Comparison of ENCODE assay signal across 25 mouse cellular contexts in genomic region chr14:16537433-16537832, GRCm38 (mm10).
A peak's percentile ranks its signal among the peaks of the same experiment; 100 is the strongest.
DNase-seq lines count a peak whose midpoint lies in the region; ATAC-seq and TF ChIP-seq lines count a peak whose summit lies in the region.
"Had no signal": no experiment of that assay in that cellular context is flagged by ENCODE, and none has a peak within 500 bp of the region (broad histone marks: within the 10 kb centered on the region; RNA-seq: fewer than 3 reads in every experiment).

No protein-coding gene starts in this region.

- H3K27ac ChIP-seq in heart, embryonic 12.5 days (ENCODE audit: poor library complexity, severe bottlenecking) = no peak overlapping the region
- no peak overlapping the region for H3K27ac ChIP-seq in liver, embryonic 12.5 days
- no peak overlapping the region for H3K27ac ChIP-seq in liver, postnatal 0 days (ENCODE audit: low read depth)
- H3K27ac ChIP-seq: hindbrain, postnatal 0 days; intestine, embryonic 15.5 days; liver, embryonic 15.5 days; lung, embryonic 15.5 days; neural tube, embryonic 13.5 days had no signal

- DNase-seq in heart, adult 11 months = peak; percentile 85
- DNase-seq in liver, postnatal 0 days = no peak
- DNase-seq in kidney, postnatal 10 days = peak; percentile 55
- DNase-seq in right cerebral cortex, adult 18-20 months = no peak
- DNase-seq: adrenal gland, adult 2 months; B cell, adult 2 months; cerebellum, adult 8-10 months; cerebellum, postnatal 25 days; gastrocnemius, postnatal 10 days; heart, adult 18-20 months; heart, postnatal 14 days; liver; thymus, postnatal 4 days had no signal

- ATAC-seq in heart, embryonic 12.5 days (ENCODE audit: insufficient number of reproducible peaks, low FRiP score) = no peak
- no peak for ATAC-seq in liver, embryonic 12.5 days
- no peak for ATAC-seq in liver, postnatal 0 days
- no peak for ATAC-seq in monocyte, adult 5-6 weeks (replicated peaks; ENCODE audit: insufficient number of reproducible peaks, low FRiP score, low TSS enrichment, poor library complexity, severe bottlenecking)
- ATAC-seq: activated CD4-positive, CD25-positive, alpha-beta regulatory T cell, adult 4 months; forebrain, embryonic 16.5 days; hindbrain, postnatal 0 days; intestine, embryonic 15.5 days had no signal

- TF ChIP-seq CTCF in liver, postnatal 0 days (IDR thresholded peaks at IDR 0.05; ENCODE audit: low read depth) = no peak

- H3K9me3 ChIP-seq in heart, embryonic 12.5 days (replicated peaks) = no peaks in the 10 kb centered on the region
- no peaks in the 10 kb centered on the region for H3K9me3 ChIP-seq in liver, embryonic 12.5 days (replicated peaks)
- H3K9me3 ChIP-seq in liver, postnatal 0 days (ENCODE audit: low read length) = no peaks in the 10 kb centered on the region
- H3K9me3 ChIP-seq: intestine, embryonic 15.5 days; liver, embryonic 15.5 days; lung, embryonic 15.5 days; neural tube, embryonic 13.5 days had no signal

- H3K9ac ChIP-seq in heart, embryonic 12.5 days = no peak overlapping the region
- H3K9ac ChIP-seq in liver, embryonic 12.5 days = 0 out of 2 replicates have a peak overlapping the region, but pooled peaks have one; percentile 12
- no peak overlapping the region for H3K9ac ChIP-seq in liver, postnatal 0 days (replicated peaks)
- H3K9ac ChIP-seq: intestine, embryonic 15.5 days; liver, embryonic 15.5 days; lung, embryonic 15.5 days; neural tube, embryonic 13.5 days had no signal

- H3K27me3 ChIP-seq in heart, embryonic 12.5 days (replicated peaks) = no peaks in the 10 kb centered on the region
- H3K27me3 ChIP-seq in liver, embryonic 12.5 days (replicated peaks) = no peaks in the 10 kb centered on the region
- no peaks in the 10 kb centered on the region for H3K27me3 ChIP-seq in liver, postnatal 0 days (ENCODE audit: insufficient read depth, low read length)
- H3K27me3 ChIP-seq: intestine, embryonic 15.5 days; liver, embryonic 15.5 days; lung, embryonic 15.5 days; neural tube, embryonic 13.5 days had no signal

- no peak overlapping the region for H3K4me3 ChIP-seq in heart, embryonic 12.5 days
- no peak overlapping the region for H3K4me3 ChIP-seq in liver, embryonic 12.5 days
- H3K4me3 ChIP-seq in liver, postnatal 0 days (ENCODE audit: low read depth, low read length) = no peak overlapping the region
- H3K4me3 ChIP-seq: erythroblast, embryonic 14.5 days; intestine, embryonic 15.5 days; liver, embryonic 15.5 days; lung, embryonic 15.5 days; neural tube, embryonic 13.5 days had no signal

- no peak overlapping the region for H3K4me2 ChIP-seq in heart, embryonic 12.5 days
- no peak overlapping the region for H3K4me2 ChIP-seq in liver, embryonic 12.5 days
- no peak overlapping the region for H3K4me2 ChIP-seq in liver, postnatal 0 days (ENCODE audit: low read depth, low read length)
- H3K4me2 ChIP-seq: intestine, embryonic 15.5 days; liver, embryonic 15.5 days; lung, embryonic 15.5 days; midbrain, embryonic 11.5 days; neural tube, embryonic 13.5 days had no signal

- no peak for TF ChIP-seq EP300 in liver, postnatal 0 days (IDR thresholded peaks at IDR 0.05; ENCODE audit: low read depth)

- peaks cover 2% of the 10 kb centered on the region; the same call in 1 of the 2 replicates for H3K4me1 ChIP-seq in heart, embryonic 12.5 days (replicated peaks)
- H3K4me1 ChIP-seq in liver, embryonic 12.5 days = no peaks in the 10 kb centered on the region
- H3K4me1 ChIP-seq in liver, postnatal 0 days (ENCODE audit: insufficient read depth) = no peaks in the 10 kb centered on the region
- H3K4me1 ChIP-seq: intestine, embryonic 15.5 days; liver, embryonic 15.5 days; lung, embryonic 15.5 days; neural tube, embryonic 13.5 days had no signal

- peaks cover 15% of the 10 kb centered on the region for H3K36me3 ChIP-seq in heart, embryonic 12.5 days
- no peaks in the 10 kb centered on the region for H3K36me3 ChIP-seq in liver, embryonic 12.5 days
- H3K36me3 ChIP-seq in liver, postnatal 0 days (replicated peaks; ENCODE audit: insufficient read depth, low read length) = no peaks in the 10 kb centered on the region
- H3K36me3 ChIP-seq: intestine, embryonic 15.5 days; liver, embryonic 15.5 days; lung, embryonic 15.5 days; neural tube, embryonic 13.5 days had no signal

- WGBS in heart, embryonic 12.5 days = 57% methylated on average over 4 of the region's 4 CpGs
- WGBS in liver, embryonic 12.5 days (ENCODE audit: insufficient replicate concordance) = 66% methylated on average over 4 of the region's 4 CpGs
- 60% methylated on average over 4 of the region's 4 CpGs for WGBS in liver, postnatal 0 days (ENCODE audit: insufficient replicate concordance)

Comparison
In these comparisons a context has a peak if more than half of its experiments do, and no peak if none do; other contexts are left out.
1. DNase-seq: peak in heart, adult 11 months (single experiment) and kidney, postnatal 10 days (single experiment); none in liver, postnatal 0 days (single experiment) and right cerebral cortex, adult 18-20 months (single experiment).